Mouse (Mus musculus) spleen, adult 18-20 months (tissue): ENCODE results near the gene Slfn14.
"Not testable (repeated sequence)": the region's sequence is repeated elsewhere in the genome, so short reads cannot be mapped to it uniquely, and the experiment has no call there.

Experiments
- DNase-seq, 2 experiments: peaks; one replicate each; pipeline ENCODE4 v3.0.0; 2022; ENCODE audit warnings: mixed read lengths in 2 of 2

Gene Slfn14

DNA sequence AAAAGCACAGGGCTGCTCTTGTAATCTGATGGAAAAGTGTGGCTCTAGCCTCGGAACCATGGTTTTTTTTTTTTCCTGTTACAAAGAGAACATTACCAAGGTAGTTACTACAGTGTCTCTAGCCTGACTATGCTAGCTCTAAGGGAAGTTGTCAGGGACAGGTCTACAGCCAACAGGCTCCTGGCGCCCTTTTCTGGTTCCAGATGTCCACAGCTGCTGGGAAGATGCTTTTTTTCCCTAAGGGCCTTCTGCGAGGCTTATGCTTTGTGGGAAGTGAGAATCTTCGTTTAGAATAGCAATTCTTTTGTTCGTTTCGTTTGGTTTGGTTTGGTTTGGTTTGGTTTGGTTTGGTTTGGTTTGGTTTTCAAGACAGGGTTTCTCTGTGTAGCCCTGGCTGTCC, 6.8 kb downstream of the Slfn14 start:
- no peak for DNase-seq

DNA sequence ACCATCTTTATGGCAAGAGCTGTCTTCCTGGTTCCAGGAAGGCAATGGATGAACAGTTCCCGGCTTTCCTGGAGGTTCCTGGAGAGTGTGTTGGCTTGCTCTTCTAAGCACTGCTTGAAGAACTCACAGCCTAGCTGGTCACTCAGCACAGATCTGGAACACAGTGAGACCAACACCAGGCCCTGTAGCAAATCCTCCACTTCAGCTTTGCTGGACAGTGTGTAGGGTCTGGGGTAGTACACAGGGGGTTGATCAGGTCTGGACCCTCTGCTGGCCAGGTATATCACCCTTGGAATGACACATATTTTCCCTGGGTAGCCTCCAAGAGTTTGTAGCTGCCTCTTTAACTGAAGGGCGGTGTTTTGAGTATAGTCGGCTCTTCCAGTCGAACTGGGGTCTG, 7.5 kb downstream of the Slfn14 start:
- no peak for DNase-seq

DNA sequence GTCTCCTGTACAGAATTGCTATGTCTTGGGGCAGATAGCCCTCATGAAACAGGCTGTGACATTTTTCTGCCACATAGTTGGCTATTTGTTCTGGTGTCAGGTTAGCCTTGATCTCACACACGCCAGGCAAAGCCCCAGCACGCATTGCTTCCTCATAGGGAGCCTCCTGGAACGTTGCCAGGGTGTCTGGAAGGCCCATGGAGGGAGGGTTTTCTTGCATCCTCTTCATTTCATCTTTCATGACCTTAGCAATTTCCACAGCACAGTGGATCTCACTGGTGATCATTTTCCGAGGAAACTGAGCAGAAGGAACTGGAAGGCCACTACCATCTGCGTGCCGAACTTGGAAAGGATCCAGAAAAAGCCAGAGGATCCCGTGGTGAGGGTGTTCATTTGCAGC, 10.3 kb downstream of the Slfn14 start:
- no peak for DNase-seq

DNA sequence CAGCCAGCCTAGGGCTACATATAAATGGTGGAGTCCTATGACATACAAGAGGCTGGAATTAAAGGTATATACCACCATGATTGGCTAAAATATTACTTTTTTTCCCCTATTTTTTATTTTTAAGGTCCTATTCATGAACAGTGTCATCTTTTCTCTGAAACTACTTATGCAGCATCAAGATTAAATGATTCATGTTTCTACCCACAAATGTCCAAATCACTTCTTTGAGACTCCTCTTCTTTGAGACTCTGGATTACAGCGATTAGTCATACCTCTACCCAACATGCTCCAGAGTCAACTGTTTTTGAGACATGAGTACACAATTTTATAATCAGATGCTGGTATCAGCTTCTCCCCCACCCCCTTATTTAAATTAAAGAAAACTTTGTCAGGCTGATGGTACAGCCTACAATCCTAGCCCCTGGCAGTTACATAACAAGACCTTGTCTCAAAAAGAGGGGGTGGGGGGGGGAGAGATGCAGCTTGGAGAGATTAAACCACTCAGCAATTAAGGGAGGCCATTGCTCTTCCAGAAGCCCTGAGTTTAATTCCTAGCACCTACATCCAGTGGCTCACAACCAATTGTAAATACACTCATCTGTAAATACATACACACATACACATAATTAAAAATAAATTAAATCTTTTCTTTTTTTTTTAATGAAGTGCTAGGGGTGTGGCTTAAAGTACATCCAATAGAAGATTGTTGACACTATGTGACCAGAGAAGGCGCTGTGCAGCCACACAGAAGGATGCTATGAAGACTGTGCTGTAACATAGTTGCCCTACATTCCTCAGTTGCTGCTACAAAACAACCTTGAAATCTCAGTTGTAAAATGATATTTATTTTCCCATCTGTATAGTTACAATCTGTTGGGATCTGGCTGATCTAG, 14.3 kb downstream of the Slfn14 start:
- peak in 1 of 2 experiments; percentile 36 for DNase-seq

DNA sequence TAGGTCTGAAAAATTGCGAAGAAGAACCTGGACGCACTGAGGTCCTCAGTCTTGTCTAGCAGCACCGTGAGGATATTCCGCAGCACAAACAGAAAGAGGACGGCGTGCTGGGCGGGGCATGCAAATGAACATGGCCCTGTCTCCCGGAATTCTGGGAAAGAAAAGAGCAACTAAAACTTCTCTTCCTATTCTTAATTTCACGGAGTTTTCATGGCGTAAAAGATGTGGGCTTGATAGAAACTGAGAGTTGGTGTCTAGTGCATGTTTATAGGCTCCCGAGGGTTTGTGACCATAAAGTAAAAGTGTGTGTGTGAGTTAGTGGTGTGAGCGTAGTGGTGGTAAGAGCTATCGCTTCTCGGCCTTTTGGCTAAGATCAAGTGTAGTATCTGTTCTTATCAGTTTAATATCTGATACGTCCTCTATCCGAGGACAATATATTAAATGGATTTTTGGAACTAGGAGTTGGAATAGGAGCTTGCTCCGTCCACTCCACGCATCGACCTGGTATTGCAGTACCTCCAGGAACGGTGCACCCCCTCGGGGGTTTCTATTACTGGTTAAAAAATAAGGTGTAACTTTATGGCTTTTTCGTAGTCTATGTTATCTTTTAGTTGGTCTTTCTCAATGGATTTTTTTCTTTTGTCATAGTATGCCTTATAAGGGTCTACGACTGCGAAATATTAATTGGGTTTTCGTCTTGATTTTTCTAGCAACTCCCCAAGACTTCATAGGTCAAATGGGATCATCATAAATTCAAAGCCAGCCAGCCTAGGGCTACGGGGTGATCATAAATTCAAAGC, 15.2 kb downstream of the Slfn14 start:
- DNase-seq: peak; percentile 68 to 79

DNA sequence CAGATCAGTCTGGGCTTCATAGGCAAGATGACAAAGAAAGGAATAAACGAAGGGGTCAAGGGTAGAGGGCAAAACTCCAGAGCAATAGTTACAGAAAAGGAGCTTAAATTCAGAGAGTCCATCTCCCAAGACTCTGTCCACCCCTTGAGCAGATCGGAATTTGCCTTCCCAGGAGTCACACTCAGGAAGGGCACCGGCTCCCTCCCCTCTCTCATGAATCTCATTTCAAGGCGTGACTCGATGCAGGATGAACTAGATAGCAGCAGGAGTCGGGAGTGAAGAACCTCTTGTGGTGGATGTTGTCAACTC, 15.7 kb downstream of the Slfn14 start:
- no peak for DNase-seq

DNA sequence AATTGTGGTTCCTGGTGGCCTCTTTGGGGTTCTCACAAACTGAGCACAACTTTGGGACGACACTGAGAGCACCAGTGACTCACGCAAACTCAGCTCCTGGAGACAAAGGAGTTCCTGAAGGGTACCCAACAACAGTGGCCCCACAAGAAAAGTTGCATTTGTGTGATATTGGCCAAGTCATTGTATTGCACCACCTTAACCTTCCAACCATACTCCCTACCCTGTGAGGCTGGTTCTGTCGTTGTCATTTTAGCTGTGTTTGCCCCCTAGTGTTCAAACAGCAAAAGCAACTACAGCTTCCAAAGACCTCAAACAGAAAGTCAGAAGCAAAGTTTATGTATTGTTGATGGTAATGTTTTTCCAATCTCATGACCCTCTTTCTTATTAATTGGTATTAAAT, 23.4 kb downstream of the Slfn14 start:
- no peak for DNase-seq

DNA sequence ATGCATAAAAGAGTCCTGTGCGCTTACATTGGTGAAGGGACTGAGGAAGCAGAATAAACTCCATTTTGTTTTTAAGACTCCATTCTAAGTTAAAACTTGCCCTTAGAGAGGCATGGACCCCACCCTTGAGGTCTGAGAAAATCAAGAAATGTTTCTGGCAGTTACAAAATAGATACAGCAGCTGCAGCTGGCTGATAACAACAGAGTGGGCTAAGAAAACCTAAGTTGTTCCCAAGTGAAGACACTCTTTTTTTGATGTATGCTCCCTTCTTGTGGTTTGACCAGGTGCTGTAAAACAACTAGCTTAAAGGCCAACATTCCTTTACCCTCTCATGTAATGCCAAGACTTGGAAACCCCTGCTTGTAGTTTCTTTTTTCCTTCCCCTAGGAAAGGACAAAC, 23.9 kb downstream of the Slfn14 start:
- no peak for DNase-seq

DNA sequence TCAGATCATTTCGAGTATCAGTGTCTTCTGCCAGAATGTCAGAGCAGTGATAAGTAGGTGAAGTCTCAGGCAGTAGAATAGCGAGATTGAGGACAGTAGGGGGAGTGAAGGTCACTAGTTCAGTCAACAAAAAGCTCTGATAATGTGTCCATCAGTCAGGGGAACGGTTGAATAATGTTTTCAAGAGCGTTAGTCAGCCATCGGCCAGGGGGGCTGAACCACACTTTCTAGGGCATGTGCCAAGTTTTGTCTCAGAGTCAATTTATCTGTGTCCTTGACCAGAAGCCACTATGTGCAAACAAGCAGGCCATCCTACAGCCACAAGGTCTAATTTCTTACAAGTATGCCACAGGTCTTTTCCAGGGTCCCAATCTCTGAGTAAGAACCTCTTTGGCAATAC, 29.3 kb downstream of the Slfn14 start:
- not testable (repeated sequence) for DNase-seq

DNA sequence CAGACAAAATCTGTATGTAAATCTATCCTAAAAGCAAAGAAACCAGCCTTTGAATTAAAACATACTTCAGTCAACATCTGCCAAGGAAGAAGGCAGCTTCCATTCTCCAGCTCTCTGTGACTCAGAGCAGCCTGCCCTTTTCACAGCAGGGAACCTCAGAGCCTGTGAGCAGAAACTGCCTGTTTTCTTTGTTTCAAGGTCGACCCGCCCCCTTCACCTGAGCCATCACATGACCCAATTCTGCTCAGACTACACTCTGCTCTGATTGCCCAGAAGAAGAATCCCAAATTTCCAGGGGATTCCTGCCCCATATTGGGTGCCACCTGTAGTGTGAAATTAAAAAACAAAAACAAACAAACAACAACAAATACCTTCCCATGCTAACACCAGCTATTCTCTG, 46.7 kb downstream of the Slfn14 start:
- DNase-seq: no peak

DNA sequence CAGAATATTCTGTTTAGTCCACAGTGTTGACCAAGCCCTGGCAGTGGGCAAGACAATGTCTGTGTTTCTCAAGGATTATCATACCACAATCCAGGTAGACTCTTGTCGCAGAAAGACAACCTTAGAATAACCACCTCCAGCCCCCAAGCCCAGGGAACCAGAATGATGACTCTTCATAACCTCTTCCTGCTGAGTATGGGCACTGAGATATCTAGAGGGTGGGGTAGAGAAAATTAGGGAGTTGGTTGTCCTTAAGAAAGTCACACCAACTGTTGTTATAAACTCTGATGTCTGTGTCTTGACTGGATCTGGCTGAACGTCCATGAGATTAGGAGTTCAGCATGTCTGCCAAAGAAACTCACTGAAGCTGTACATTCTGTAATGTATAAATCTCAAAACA, 48.1 kb downstream of the Slfn14 start:
- no peak for DNase-seq

DNA sequence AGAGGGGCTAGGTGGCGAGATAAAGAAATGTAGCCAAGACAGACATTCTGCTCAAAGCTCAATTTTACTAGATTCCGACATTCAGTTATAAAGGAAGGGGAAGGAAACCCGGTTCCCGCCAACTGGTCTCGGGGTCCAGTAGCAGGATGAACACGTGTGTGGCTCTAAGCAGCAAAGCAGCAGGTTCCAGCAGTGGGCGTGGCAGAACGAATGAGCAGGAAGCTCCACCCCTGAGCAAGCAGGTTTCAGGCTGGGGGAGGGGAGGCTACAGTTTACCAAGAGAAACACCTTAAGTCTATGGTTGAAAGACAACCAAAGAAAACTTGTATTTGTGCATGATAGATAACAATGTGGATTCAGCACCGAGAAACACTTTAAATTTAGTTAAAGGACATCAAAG, 49.1 kb downstream of the Slfn14 start:
- DNase-seq: not testable (repeated sequence)

DNA sequence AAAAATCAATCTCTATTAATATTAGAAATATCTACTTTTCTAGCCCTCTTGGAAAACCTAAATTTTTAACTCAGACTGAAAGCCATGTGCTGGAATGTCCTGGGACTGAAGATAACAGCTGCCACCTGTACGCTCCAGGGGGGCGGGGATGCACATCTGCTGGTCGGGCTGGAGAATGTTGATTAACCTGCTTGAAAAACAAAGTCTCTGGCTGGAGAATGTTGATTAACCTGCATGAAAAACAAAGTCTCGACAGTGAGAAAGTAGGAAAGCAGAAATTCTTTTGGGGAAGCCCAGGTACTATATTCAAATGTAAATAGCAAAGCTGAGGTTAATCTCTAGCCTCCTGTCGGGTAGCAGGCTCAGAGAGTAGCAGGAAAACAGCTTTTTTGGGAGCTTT, 52.9 kb downstream of the Slfn14 start:
- DNase-seq: not testable (repeated sequence)

DNA sequence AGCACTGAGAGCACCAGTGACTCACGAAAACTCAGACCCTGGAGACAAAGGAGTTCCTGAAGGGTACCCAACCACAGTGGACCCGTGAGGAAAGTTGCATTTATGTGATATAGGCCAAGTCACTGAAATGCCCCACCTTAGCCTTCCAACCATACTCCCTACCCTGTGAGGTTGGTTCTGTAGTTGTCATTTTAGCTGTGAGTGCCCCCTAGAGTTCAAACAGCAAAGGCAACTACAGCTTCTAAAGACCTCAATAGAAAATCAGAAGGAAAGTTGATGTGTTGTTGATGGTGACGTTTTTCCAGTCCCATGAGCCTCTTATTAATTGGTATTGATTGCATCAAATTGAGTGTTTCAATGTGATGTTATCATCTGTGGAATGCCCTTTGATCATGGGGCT, 55.6 kb downstream of the Slfn14 start:
- DNase-seq: peak in 1 of 2 experiments; percentile 16

DNA sequence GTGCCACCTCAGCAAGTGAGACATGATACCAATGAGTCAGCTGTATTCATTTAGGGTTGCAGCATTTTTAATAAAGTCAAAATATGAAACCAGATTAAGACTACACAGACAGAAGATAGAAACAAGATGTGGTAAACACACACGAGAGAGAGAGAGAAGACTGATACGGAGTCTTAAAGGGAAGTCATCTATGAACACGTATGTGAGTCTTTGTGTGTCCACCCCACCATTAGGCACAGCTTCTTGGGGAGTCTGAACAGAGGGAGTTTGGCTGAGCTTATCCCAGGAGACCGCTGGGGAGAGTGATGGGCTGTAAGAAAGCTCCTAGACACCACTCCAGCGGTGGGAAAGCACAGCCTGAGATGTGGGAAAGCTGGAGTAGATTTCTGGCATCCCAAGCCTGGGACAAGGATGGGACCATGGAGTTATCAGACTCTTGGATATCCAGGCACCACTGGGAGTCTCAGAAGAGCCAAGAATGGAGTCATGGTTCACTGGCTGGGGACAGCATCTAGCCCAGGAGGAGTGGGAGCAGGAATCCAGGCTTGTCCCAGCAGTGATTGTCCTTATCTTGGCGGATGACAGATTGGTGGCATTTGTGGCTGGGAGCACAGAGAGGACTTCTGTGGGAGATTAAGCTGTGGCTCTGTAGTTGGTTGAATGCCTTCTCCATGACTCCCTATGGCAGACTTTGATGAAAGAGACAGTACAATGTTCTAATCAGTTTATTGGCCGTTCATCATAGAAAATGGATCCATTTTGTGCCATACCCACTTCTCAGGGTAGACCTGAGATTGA, 58.4 kb downstream of the Slfn14 start:
- no peak for DNase-seq

DNA sequence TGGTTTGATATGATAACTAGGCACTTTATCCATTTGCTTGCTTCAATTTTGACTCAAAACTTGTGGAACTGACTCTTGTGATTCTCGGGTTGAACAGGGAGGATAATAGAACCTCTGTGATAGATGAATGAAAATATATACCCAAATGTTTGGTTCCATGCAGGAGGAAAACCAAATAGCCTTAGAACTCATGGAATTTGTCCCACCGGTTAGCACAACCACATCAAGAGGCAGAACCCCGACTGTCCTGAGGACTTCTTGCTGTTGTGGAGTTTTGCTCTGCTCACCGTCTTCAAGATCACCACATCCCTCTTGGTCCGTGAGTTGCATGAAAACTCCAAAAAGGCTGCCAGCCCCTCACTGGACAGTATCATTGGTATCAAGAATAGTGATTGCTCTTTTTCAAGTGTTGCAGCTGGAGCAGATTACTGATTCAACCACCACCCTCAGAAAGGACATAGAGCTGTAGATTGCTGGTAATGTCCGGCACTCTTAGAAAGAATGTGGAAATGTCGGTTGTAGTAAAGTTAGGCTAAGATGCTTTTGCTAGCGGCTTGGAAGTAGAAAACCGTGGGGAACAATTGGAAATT, 61.1 kb downstream of the Slfn14 start:
- no peak for DNase-seq
